In the genomic region with DNA sequence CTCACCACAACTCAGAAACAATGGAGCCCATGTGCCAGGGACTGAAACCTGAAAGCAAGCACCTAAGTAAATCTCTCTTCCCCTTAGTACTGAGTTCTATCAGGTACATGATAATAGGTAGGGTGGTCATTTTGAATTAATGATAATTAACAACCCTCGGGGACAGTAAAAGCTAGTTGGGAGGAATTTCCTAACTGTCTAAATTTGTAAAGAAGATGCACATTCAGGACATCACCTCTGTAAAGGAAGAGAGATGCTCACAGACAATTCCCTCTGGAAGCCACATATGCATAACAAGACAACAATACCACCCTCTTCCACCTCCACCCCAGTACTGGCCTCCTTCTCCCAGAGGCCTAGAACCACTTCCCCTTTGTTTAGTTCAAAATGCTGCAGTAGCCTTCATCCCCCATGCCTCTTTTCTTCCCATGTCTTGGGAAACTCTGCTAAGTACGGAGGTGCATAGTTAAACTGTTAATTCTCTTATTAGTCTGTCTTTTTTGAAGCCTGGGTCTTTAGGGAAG, we compare ENCODE assay signal across 17 mouse cellular contexts.
"Had no signal": no experiment of that assay in that cellular context is flagged by ENCODE, and none has a peak within 500 bp of the region (broad histone marks: within the 10 kb centered on the region; RNA-seq: fewer than 3 reads in every experiment).

No protein-coding gene starts in this region.

- H3K9ac ChIP-seq: kidney, embryonic 15.5 days; liver, embryonic 13.5 days; midbrain, embryonic 13.5 days had no signal

- H3K4me2 ChIP-seq: kidney, embryonic 15.5 days; liver, embryonic 13.5 days; midbrain, embryonic 13.5 days had no signal

- H3K4me3 ChIP-seq: kidney, embryonic 15.5 days; liver, embryonic 13.5 days; megakaryocyte, embryonic 14.5 days; midbrain, embryonic 10.5 days; midbrain, embryonic 13.5 days had no signal

- ATAC-seq: midbrain, embryonic 13.5 days had no signal

- H3K27me3 ChIP-seq: kidney, embryonic 15.5 days; liver, embryonic 13.5 days; midbrain, embryonic 13.5 days had no signal

- DNase-seq: kidney, adult 8-10 months; kidney, postnatal 10 days; kidney, postnatal 4 days; liver, embryonic 13.5 days; lung, adult 2 months; lung, postnatal 14 days; lung, postnatal 4 days; right cerebral cortex, adult 18-20 months; right cerebral cortex, postnatal 14 days; right cerebral cortex, postnatal 4 days; thymus, adult 2 months; thymus, postnatal 14 days had no signal

- H3K36me3 ChIP-seq: kidney, embryonic 15.5 days; liver, embryonic 13.5 days; midbrain, embryonic 10.5 days; midbrain, embryonic 13.5 days had no signal

- H3K9me3 ChIP-seq: kidney, embryonic 15.5 days; liver, embryonic 13.5 days; megakaryocyte, embryonic 14.5 days; midbrain, embryonic 10.5 days; midbrain, embryonic 13.5 days had no signal

- H3K27ac ChIP-seq: kidney, embryonic 15.5 days; liver, embryonic 13.5 days; midbrain, embryonic 10.5 days; midbrain, embryonic 13.5 days; stomach, postnatal 0 days had no signal
